Mouse (Mus musculus) cerebellum, adult 9-11 months (tissue): Measurements from ENCODE around the gene Fkbp7.

Source experiments
- DNase-seq: peaks from one replicate; pipeline ENCODE4 v3.0.0; 2022

Gene Fkbp7

GRCm38 (mm10) chr2:76672966-76673392, at the start of gene Fkbp7:
Fkbp7 (minus strand) TSS chr2:76673116.
- DNase-seq, result peak; percentile 95

- DNase-seq, result no peak
Observed at GRCm38 (mm10) chr2:76719650-76720049, 46.7 kb upstream of the Fkbp7 start.

DNA sequence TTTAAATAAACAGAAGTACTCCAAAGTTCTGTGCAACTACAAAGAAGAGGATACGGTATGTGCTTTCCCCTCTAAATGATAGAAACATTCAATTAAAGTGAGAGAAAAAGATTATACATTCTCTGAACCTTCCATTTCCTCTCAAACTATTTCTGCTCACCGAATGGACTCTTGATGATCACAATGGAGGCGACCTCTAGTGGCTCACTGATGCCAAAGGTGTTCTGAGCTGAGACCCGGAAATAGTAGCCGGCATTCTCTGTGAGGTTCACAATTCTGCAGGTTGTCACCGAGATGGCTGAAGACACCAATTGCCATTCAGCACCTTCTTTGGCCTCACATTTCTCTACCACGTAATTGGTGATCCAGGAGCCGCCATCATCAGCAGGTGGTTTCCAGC, 42.1 kb upstream of the Fkbp7 start:
- DNase-seq, result no peak

DNA sequence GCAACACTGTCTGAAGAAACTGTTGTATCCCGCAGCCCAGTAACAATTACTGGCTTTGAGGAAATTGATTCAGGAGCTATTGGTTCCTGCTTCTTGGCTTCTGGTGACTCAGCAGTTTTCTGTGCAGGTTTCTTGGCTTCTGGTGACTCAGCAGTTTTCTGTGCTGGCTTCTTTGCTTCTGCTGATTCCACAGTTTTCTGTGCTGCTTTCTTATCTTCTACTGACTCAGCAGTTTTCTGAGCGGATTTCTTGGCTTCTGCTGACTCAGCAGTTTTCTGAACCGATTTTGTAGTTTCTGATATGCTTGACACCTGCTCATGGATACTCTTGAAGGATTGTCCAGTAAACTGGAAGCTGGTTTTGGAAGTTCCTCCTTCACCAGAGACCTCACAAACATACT, 35.6 kb upstream of the Fkbp7 start:
- DNase-seq, result no peak

DNA sequence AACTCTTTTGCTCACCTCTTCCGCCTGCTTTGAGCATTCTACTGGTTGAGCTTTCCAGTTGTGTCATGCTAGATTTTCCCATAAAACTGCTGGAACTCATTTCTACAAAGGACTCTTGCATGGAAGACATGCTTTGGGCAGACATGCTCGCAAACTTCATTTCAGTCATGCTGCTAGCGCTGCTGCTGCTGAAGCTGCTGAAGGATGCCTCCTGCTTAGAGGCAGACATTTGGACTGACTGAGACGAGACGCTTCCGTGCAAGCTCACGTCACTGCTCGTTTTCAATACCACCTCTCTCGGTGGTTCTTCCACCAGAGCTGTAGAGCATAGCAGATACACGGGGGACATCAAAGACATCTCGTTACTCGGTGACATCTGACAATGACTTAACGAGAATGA, 32.7 kb upstream of the Fkbp7 start:
- DNase-seq, result no peak

- no peak for DNase-seq
Observed at GRCm38 (mm10) chr2:76702751-76703150, 29.8 kb upstream of the Fkbp7 start.

DNA sequence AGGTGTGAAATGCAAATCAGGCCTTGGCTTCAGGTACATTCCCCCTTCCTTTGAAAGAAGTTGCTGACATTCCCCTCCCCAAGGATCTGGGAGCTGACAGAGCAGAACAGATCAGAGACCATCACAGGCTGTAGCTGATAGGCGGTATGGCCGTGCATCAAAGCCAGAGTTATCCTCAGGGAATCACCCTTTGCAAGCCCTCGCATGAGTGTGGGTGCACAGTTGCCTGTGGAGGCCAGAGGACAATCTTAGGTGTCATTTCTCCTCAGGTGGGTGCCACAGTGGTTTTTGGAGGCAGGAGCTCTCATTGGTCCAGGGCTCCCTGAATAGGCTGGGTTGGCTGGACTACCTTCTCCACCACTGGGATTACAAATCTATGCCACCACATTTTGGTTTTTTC, 29.3 kb upstream of the Fkbp7 start:
- no peak for DNase-seq

- no peak for DNase-seq
Observed at GRCm38 (mm10) chr2:76695290-76695689, 22.4 kb upstream of the Fkbp7 start.

DNA sequence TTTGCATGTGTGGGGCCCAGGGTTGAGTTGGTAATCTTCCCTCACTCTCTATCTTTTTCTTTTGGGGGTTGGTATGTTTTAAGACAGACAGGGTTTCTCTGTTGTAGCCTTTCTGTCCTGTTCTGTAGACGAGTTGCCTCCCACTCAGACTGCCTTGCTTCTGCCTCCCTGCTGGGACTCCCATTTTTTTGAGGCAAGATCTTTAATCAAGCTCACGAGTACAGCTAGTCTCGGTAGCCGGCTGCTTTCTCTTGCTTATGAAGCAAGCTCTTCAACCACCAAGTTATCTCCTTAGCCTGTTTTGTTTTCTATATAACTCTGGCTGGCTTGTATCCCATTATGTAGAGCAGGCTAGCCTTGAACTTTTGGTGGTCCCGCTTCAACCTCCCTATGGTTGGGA, 20.8 kb upstream of the Fkbp7 start:
- DNase-seq, result no peak

DNA sequence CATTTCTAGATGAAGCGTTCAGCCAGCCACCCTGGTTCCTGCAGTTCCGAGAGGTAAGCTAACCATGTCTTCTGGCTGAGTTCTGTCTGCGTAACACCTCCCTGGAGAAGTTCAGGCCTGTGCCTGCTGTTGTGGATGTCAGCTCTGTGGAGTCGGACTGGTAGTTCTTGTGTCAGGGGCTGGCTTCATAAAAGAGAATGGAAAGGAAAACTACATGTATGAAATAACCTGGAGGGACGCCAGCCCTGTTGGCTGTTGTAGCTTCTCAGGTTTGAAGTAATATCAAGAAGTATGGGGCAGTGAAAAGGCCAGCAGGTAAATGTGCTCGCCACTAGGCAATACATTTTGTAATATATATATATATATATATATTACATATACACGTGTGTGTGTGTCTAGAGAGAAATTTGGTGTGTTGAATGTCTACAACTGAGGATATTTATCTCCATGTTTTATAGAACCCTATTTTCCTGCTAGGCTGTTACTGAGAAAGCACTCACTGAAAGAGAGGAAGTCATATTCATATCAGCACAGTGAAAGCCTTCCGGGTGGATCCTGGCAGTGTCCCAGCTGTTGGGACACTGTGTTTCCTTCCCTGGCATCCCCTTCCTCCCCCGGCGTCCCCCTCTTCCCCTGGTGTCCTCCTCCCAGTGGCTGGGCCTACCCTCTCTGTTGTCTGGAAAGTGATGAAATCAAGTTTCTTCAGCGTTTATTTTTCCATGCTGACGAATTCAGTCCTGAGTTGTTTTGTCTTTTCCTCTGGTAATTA, 17.7 kb upstream of the Fkbp7 start:
- DNase-seq, result no peak

DNA sequence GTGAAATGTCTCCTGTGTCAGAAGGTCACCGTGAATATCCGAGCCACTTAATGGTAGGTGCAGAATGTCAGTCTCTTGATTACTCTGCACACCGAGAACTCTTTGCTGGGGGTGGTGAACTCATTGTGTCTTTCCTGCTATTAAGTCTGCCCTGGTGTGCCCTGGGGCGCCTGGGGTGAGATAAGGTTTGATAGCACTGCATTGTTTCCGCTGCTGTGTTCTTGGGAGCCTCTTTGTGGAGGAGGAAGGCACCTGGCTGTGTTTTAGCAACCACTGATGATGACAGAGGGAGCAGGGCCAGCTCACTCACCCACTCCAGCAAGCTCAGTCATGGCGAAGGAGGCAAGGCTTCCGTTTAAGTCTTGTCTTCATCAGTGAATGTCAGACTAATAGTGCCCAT, 15.2 kb upstream of the Fkbp7 start:
- DNase-seq, result no peak

- DNase-seq, result no peak
Observed at GRCm38 (mm10) chr2:76687608-76688007, 14.7 kb upstream of the Fkbp7 start.

DNA sequence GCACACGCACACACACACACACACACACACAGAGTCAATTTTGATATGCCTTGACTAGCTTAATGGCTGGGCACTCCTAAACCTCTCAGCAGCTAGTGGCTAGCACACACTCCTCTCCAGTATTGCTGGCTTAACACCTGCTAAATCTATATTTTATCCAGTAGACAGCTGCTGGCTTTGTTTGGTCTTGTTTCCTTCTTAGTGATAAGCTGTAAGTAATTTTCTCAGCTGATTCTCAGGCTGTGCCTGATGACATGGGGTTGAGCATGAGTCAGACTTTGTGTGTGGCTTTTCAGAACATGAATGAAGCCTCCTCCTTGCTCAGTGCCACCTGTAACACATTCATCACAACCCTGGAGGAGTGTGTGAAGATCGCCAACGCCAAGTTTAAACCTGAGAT, 14.1 kb upstream of the Fkbp7 start:
- no peak for DNase-seq

DNA sequence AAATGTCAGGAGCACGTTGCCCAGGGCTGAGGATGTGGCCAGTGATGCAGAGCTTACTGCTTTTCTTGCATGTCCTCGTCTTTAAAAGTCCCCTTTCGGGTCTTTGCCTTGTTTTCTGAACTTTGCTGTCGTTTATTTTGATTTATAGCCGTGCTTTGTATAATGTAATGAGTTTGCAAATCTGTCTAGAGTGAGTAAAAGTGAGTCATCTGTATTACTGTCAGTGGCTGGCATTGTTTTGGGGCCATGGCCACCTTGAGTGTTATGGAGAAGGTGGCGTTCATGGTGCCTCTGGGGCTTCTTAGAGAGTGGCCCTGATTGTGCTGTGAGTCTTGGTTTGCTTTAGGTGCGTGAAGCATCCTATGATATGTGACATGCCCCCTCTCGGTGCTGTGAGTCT, 9.4 kb upstream of the Fkbp7 start:
- DNase-seq, result no peak

GRCm38 (mm10) chr2:76676401-76677226, 3.7 kb upstream of the Fkbp7 start:
- no peak for DNase-seq

- DNase-seq, result peak; percentile 26
Observed at GRCm38 (mm10) chr2:76675949-76676348, 3.0 kb upstream of the Fkbp7 start.

GRCm38 (mm10) chr2:76675451-76675850, 2.5 kb upstream of the Fkbp7 start:
- peak; percentile 55 for DNase-seq

- peak; percentile 88 for DNase-seq
Observed at GRCm38 (mm10) chr2:76674725-76675427, 2.0 kb upstream of the Fkbp7 start, which contains the start of gene Plekha3. Plekha3 (plus strand) TSS chr2:76675281.

DNA sequence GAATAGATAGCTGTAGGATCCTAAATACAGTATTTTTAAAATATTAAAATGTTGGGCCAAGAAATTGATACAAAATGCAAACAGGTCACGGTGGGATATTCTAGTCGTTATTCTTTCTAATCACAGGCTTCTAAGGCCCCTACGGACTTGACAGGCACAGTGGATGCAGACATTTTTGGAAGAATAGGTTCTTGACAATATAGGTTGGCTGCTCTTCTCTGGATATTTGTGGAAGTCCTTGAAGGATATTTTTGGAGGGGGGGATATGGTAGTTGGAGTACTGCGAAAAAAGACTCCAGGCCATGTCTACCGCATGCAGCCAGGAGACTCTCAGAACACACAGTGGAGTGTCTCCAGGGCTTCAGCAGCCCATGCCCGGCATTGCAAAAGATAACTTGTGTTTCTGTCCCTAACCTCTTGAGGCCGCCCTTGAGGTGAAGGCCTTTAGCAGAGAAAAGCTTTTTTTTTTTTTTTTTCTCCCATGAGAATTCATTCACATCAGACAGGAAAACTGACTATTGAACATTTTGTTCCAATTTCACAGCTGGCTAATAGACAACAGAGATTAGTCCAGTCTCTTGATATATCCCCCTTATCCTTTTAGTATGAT, 661 bp upstream of the Fkbp7 start:
- DNase-seq, result peak; percentile 28

GRCm38 (mm10) chr2:76672134-76672745, 676 bp downstream of the Fkbp7 start:
- peak; percentile 11 for DNase-seq

DNA sequence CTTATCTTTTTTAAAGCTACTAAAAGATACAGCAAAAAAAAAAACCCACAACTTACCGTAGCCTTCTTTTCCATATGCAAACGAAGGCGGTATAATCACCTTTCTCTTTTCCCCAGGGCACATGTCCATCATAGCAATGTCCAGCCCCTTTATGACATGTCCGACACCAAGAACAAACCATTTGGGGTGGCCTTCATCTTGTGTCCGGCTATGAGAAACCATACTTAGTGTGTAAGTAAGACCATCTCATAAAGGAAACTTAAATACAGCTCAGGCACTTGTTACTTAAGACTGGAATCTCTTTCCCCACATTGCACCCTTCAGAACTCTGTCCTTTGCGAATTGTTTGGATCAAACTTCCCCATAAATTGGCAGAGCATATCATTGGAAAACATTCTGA, 1.3 kb downstream of the Fkbp7 start:
- no peak for DNase-seq

DNA sequence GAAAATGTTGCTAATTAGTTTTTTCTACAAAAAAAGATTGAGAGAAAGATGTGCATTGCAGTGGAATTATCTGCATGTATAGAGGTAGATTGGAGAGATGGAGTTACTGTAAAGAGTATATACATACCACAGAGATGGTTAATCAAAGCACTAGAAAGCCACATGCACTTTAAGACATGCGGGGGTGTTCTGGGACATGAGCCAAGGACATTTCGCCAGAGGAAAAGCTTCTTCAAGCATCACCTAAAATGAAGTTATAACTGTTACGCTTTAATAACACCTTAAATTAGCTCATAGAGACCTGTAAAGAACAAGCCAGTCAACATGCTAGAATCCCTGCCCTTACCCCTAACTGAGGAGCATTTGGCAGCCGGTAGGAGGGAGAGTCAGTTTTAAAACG, 5.7 kb downstream of the Fkbp7 start:
- DNase-seq, result no peak

DNA sequence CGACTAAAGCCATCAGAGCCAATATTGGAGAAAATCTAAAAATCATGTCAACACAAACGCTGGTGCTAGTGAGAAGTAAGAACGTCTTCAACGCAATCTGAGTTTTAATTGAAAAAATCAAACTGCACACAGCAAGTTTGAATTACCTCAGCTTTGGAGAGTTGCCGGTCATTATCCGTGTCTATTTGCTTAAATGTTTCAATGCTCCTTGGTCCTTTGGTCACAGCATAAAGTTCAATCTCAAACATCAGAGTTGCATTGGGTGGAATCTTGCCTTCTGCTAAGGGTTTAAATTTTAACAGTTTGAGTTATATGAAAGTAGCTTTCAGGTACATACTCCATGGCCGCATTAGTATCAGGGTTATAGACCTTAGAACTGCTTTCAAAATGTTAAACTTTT, 7.4 kb downstream of the Fkbp7 start:
- DNase-seq, result no peak
